Mouse (Mus musculus) bone marrow, adult 2 months (tissue): ENCODE measurements around the gene Ccnl2.

Experiments
- CTCF ChIP-seq: fragments of 200-500 bp; IDR thresholded peaks from 2 replicates; pipeline ENCODE4 v1.5.1; 2011; ENCODE audit warnings: low read length, control low read depth; ENCODE audit not compliant: control insufficient read depth, insufficient read depth
- POLR2A ChIP-seq: fragments of 200-500 bp; IDR thresholded peaks from 2 replicates; pipeline ENCODE4 v1.6.1; 2011; ENCODE audit warnings: low read depth, mild to moderate bottlenecking, control low read depth, low read length, borderline replicate concordance; ENCODE audit not compliant: control insufficient read depth

DNA sequence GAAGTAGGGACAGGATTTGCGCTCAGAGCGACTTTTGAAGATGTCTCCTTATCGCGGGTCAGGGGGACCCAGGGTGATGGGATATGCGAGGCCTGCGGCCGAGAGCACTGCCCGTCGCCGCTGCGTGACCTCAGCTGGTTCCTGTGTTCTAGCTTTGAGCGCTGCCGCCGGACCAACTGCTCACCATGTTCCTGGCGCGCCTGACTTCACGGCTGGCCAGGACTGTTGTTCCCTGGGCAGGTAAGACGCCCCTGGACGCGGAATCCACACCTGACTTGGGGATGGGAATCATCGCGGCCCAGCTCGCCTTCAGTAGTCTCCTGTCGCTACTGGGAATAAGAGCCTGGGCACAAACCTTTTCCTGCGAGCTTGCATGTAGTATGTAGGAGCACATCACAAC, 19.5 kb downstream of the Ccnl2 start:
- TF ChIP-seq CTCF: no peak
- TF ChIP-seq POLR2A: no peak
